Mouse (Mus musculus) embryonic facial prominence, embryonic 11.5 days (tissue): ENCODE measurements around the gene Gpr65. TPM values are rescaled to one million over a fixed set of nuclear protein-coding genes. Genes with fewer than 3 reads are reported as not detected.
"Not testable (repeated sequence)": the region's sequence is repeated elsewhere in the genome, so short reads cannot be mapped to it uniquely, and the experiment has no call there.

Source experiments
- ATAC-seq: fragments of 200-750 bp; cut with Nextera tagmentation; replicated peaks from 2 replicates; pipeline ENCODE4 v1.8.0; 2017; ENCODE audit warnings: low read depth; ENCODE audit not compliant: insufficient number of reproducible peaks, low FRiP score, low TSS enrichment
- DNase-seq: peaks from one replicate; pipeline ENCODE4 v3.0.0-alpha.2; 2015; ENCODE audit warnings: low spot score
- H3K27ac ChIP-seq: fragments of 300-500 bp; sonication (generic); replicated peaks from 2 replicates; pipeline ENCODE4 v1.5.1; 2014; ENCODE audit warnings: mild to moderate bottlenecking, low read depth, low read length, control low read depth
- H3K27me3 ChIP-seq: fragments of 300-500 bp; sonication (generic); 2 replicates; pipeline ENCODE4 v1.6.1; 2014; ENCODE audit warnings: mild to moderate bottlenecking, low read length, moderate library complexity, mixed read lengths; ENCODE audit not compliant: control insufficient read depth, insufficient read depth
- H3K36me3 ChIP-seq: fragments of 300-500 bp; sonication (generic); replicated peaks from 2 replicates; pipeline ENCODE4 v1.6.1; 2014; ENCODE audit warnings: low read depth, mild to moderate bottlenecking, low read length, moderate library complexity, mixed read lengths; ENCODE audit not compliant: control insufficient read depth, insufficient read depth
- H3K4me1 ChIP-seq: fragments of 300-500 bp; sonication (generic); 2 replicates; pipeline ENCODE4 v1.6.1; 2014; ENCODE audit warnings: low read length, mixed read lengths; ENCODE audit not compliant: control insufficient read depth, insufficient read depth
- H3K4me2 ChIP-seq: fragments of 300-500 bp; sonication (generic); 2 replicates; pipeline ENCODE4 v1.6.1; 2014; ENCODE audit warnings: low read depth, mild to moderate bottlenecking, control low read depth, low read length, moderate library complexity
- H3K4me3 ChIP-seq: fragments of 300-500 bp; sonication (generic); 2 replicates; pipeline ENCODE4 v1.5.1; 2014; ENCODE audit warnings: low read depth, low read length, control low read depth
- H3K9ac ChIP-seq: fragments of 300-500 bp; sonication (generic); replicated peaks from 2 replicates; pipeline ENCODE4 v1.6.1; 2014; ENCODE audit warnings: mild to moderate bottlenecking, control low read depth, low read length
- H3K9me3 ChIP-seq: fragments of 300-500 bp; sonication (generic); replicated peaks from 2 replicates; pipeline ENCODE4 v1.6.1; 2016; ENCODE audit warnings: mild to moderate bottlenecking, low read length, inconsistent platforms, mixed read lengths; ENCODE audit not compliant: control insufficient read depth
- WGBS: fragments of 180-500 bp; shearing (Covaris S2); extraction: QIAGEN DNeasy Blood & Tissue Kit; methylation state at CpG from one replicate; pipeline ENCODE4 v1.1.7; 2014; 5-methylcytosine and 5-hydroxymethylcytosine counted together
- polyA plus RNA-seq: library from polyadenylated mRNA; unstranded; fragments of >200 nt; fragmentation: Nextera tagmentation; extraction: Ambion mirVana; gene quantifications from 2 replicates; pipeline ENCODE4 v1.2.1, GENCODE M21; 2014

The Gpr65 gene
- 0.26 and 0.45 TPM in 2 replicates for polyA plus RNA-seq

DNA sequence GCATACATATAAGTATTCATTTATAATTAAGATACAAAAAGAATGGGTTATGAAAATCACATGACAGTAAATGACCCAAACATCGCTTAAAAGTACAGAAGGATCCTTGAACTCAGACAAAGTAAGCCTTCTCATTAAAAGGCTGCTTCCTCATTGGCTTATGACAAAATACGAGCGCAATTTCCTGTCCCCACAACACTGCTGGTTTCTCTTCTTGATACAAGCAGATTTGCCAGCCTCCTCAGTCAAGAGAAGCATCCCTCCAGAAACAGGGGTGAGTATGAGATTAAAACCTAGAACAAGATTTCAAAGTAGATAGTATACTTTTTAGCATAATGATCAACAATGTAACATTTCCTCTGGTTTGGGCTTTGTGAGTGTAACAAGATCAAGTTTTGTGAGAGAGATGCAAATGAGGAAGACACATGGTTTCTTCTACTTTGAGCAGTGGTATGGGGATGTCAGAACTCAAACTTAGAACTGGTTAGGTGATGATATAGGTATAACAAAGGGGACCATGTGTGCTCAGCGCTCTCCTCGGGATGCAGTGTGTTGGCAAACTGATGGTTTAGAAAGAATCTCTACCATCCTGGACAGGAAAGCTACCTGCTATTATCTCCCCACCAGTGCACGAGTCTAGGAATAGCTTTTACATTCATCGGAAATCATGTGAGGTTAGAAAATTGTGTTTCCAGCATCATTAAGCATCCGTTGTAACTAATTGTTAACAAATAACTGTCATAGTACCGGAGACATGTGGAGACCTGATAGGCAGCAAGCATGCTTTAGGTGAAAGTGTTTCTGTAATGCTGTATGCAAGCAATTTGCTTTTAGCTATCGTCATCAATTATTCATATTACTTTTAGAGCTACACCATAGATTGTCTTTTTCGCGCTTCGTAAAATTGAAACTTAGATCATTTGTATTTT, at the start of gene Gpr65:
TSS of gene Gpr65 (plus strand) at position 195 of the 929 bp plus-strand sequence.
- no peak within 1 kb of the TSS for H3K9ac ChIP-seq
- 88% methylated on average over 13 of the region's 13 CpGs for WGBS

DNA sequence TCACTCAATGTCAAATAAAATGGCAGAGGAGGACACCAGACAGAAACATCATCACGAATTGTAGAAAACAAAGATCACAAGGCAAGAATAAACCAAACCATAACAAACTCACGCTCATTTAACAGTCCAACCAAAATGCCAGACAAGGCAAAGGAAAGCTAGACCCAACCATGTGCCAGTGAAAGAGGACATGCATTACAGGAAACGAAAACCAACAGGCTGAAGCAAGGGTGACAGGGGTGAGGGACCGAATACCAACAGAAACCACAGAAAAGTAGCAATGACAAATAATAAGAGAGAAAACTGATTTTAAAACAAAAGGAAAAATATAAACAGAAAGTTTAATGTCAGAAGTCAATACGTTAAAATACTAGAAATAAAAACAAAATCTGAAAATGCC, 45.1 kb upstream of the Gpr65 start:
- WGBS = 70% methylated on average over 5 of the region's 5 CpGs
- H3K36me3 ChIP-seq = no peaks in the 10 kb centered on the region
- H3K27ac ChIP-seq = no peak overlapping the region
- H3K4me3 ChIP-seq = no peak overlapping the region
- no peak for DNase-seq
- H3K9ac ChIP-seq = no peak overlapping the region
- no peaks in the 10 kb centered on the region for H3K4me1 ChIP-seq
- no peak for ATAC-seq
- H3K9me3 ChIP-seq = no peaks in the 10 kb centered on the region
- H3K27me3 ChIP-seq = no peaks in the 10 kb centered on the region
- no peak overlapping the region for H3K4me2 ChIP-seq

More for the DNA sequence above, at the start of gene Gpr65:
- Histone ChIP-seq H3K36me3 (no peaks in the 10 kb centered on the region), H3K4me2 (no peak within 1 kb of the TSS), H3K27me3 (no peaks in the 10 kb centered on the region), H3K4me1 (no peaks in the 10 kb centered on the region), H3K4me3 (no peak within 1 kb of the TSS), H3K27ac (no peak within 1 kb of the TSS), H3K9me3 (no peaks in the 10 kb centered on the region)
- DNase-seq (no peak), ATAC-seq (no peak)

GRCm38 (mm10) chr12:98227037-98227436, 41.4 kb upstream of the Gpr65 start:
- ATAC-seq (no peak), DNase-seq (no peak)
- Histone ChIP-seq H3K4me1 (no peaks in the 10 kb centered on the region), H3K4me2 (no peak overlapping the region), H3K27ac (no peak overlapping the region), H3K9ac (no peak overlapping the region), H3K36me3 (no peaks in the 10 kb centered on the region), H3K27me3 (no peaks in the 10 kb centered on the region), H3K9me3 (no peaks in the 10 kb centered on the region), H3K4me3 (no peak overlapping the region)
- WGBS = 90% methylated on average over 2 of the region's 2 CpGs

DNA sequence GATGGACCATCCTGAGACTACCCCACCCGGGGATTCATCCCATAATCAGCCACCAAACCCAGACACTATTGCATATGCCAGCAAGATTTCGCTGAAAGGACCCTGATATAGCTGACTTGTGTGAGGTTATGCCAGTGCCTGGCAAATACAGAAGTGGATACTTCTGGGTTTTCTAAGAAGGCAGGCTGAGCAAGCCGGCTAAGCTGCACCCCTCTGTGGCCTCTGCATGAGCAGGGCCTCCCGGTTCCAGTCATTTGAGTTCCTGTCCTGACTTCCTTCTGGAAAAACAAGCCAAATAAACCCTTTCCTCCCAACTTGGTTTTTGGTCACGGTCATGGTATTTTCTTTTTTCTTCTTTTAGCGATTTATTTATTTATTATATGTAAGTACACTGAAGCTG, 30.0 kb upstream of the Gpr65 start:
- not testable (repeated sequence) for H3K9me3 ChIP-seq, H3K4me3 ChIP-seq, H3K4me1 ChIP-seq, H3K9ac ChIP-seq, H3K36me3 ChIP-seq, H3K27ac ChIP-seq, ATAC-seq, DNase-seq, H3K4me2 ChIP-seq, H3K27me3 ChIP-seq
- 92% methylated on average over 6 of the region's 6 CpGs for WGBS

GRCm38 (mm10) chr12:98244161-98244560, 24.3 kb upstream of the Gpr65 start:
- DNase-seq (no peak), ATAC-seq (no peak)
- Histone ChIP-seq H3K36me3 (no peaks in the 10 kb centered on the region), H3K9me3 (no peaks in the 10 kb centered on the region), H3K27me3 (no peaks in the 10 kb centered on the region), H3K9ac (no peak overlapping the region), H3K4me1 (no peaks in the 10 kb centered on the region), H3K4me3 (no peak overlapping the region), H3K4me2 (no peak overlapping the region), H3K27ac (no peak overlapping the region)
- 90% methylated on average over 4 of the region's 4 CpGs for WGBS

DNA sequence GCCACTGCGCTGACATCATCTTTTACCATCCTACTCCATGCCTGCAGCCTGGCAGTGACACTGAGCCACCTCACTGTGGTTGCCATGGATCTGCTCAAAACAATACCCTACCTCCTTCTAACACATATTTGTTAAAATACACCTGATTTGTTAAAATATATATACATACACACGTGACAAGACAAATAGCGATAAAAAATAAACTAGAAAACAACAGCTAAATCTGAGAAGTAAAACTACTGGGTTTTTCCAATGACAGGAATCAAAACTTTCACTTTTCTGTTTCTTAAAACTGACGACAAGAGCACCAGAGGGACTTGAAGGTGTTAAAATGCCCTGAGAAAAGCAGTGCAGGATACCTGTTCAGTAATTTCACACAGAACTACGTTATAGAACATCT, 23.6 kb upstream of the Gpr65 start:
- Histone ChIP-seq H3K27ac (no peak overlapping the region), H3K4me3 (no peak overlapping the region), H3K27me3 (no peaks in the 10 kb centered on the region), H3K4me1 (no peaks in the 10 kb centered on the region), H3K9me3 (no peaks in the 10 kb centered on the region), H3K36me3 (no peaks in the 10 kb centered on the region), H3K9ac (no peak overlapping the region), H3K4me2 (no peak overlapping the region)
- no peak for DNase-seq
- WGBS = 89% methylated on average over 5 of the region's 5 CpGs
- ATAC-seq = no peak

GRCm38 (mm10) chr12:98246835-98247234, 21.6 kb upstream of the Gpr65 start:
- Histone ChIP-seq H3K4me2 (no peak overlapping the region), H3K9me3 (no peaks in the 10 kb centered on the region), H3K4me3 (no peak overlapping the region), H3K36me3 (no peaks in the 10 kb centered on the region; the same call in 1 of the 2 replicates), H3K4me1 (no peaks in the 10 kb centered on the region), H3K9ac (no peak overlapping the region), H3K27me3 (no peaks in the 10 kb centered on the region), H3K27ac (no peak overlapping the region)
- no peak for DNase-seq
- ATAC-seq = no peak
- 78% methylated on average over 4 of the region's 4 CpGs for WGBS

DNA sequence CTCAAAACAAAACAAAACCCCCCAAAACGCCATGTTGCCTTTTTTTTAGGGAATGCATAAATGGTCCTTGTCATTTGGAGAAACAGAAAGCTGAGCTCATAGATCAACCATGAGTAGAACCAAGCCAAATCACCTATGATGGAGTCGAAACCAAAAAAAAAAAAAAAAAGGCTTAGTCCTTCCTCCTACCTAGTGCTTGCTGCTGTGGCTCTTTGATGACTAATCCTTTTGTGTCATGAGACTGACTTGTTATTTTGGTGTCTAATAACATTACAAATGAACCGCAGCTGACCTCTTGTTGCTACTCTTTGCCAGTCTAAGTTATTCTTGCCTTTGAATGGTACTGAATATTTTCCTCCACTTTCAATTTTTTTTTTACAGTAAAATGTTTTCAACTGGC, 18.8 kb upstream of the Gpr65 start:
- H3K9ac ChIP-seq = no peak overlapping the region
- no peaks in the 10 kb centered on the region for H3K9me3 ChIP-seq
- no peak for ATAC-seq
- DNase-seq = no peak
- no peak overlapping the region for H3K4me3 ChIP-seq
- no peaks in the 10 kb centered on the region for H3K4me1 ChIP-seq
- no peaks in the 10 kb centered on the region for H3K27me3 ChIP-seq
- H3K36me3 ChIP-seq = no peaks in the 10 kb centered on the region; the same call in 1 of the 2 replicates
- no peak overlapping the region for H3K27ac ChIP-seq
- H3K4me2 ChIP-seq = no peak overlapping the region
- WGBS = 73% methylated on average over 3 of the region's 3 CpGs
